Mouse (Mus musculus) Patski (cell line): Measurements from ENCODE around the gene Relt. TPM values are rescaled to one million over a fixed set of nuclear protein-coding genes. Genes with fewer than 3 reads are reported as not detected.

Source experiments
- ATAC-seq: fragments of 100-300 bp; one replicate; pipeline ENCODE4 v1.8.0; 2021
- CTCF ChIA-PET: fragments of 350-600 bp; sonication (Branson Sonifier 250); formaldehyde crosslinking; loops from one replicate; lab custom pipeline; 2022; ENCODE audit warnings: inconsistent platforms; lab: Charles Lee
- POLR2A ChIA-PET: fragments of 350-600 bp; sonication (Branson Sonifier 250); formaldehyde crosslinking; loops from one replicate; lab custom pipeline; 2022; ENCODE audit warnings: antibody characterized with exemption, inconsistent platforms; lab: Charles Lee
- DNase-seq: peaks from one replicate; pipeline ENCODE4 v3.0.0-alpha.2; 2011; ENCODE audit warnings: low read depth, low spot score
- H3K27me3 ChIP-seq: fragments of 371-371 bp; one replicate; pipeline ENCODE4 v1.5.1; 2021
- CTCF ChIP-seq: fragments of 100-300 bp; IDR thresholded peaks from one replicate; pipeline ENCODE4 v1.5.1; 2021
- in situ Hi-C: fragments of 300-500 bp; cut with MboI; formaldehyde crosslinking; loops from 3 replicates; pipeline ENCODE4 v1.11.1; 2018; ENCODE audit warnings: low pct_unique_long_range_greater_than_20kb, mixed read lengths
- polyA plus RNA-seq: library from polyadenylated mRNA; unstranded; gene quantifications from one replicate; pipeline ENCODE4 v1.2.3, GENCODE M21; 2021

The Relt gene
- polyA plus RNA-seq, 1 experiment from 2014 or later, result 5.1 TPM

- in situ Hi-C loops, result loop anchor here (10.0 kb wide), 1 partner anchor 338 kb away; no protein-coding TSS in a partner anchor
- ATAC-seq, result no peak
- no peak for TF ChIP-seq CTCF
- POLR2A ChIA-PET, result no interaction called here
- DNase-seq, result no peak
- CTCF ChIA-PET, result no interaction called here
- no peaks in the 10 kb centered on the region for H3K27me3 ChIP-seq
These were observed 893 bp downstream of the Relt start for GRCm38 (mm10) chr7:100862353-100862752.

DNA sequence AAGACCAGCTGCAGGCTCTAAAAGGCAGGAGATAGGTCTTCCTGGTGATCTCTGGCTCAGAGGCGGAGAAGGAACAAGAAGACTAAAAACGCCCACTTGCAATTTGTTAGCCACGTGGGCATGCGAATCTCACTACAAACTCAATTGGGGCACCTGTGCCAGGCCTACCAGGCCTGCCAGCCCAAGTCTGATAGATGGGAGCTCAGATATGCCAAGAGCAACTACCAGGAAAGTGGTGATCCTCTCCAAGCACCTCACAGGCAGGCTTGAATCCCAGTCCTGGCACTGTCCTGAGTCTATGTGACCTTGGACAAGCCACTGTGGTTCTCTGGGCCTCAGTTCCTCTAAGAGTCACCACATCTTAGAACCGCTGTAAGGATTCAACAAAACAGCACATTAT, 2.0 kb downstream of the Relt start:
- TF ChIP-seq CTCF, result no peak
- H3K27me3 ChIP-seq, result no peaks in the 10 kb centered on the region
- in situ Hi-C loops, result loop anchor here (10.0 kb wide), 1 partner anchor 336 kb away; no protein-coding TSS in a partner anchor
- POLR2A ChIA-PET, result no interaction called here
- DNase-seq, result no peak
- ATAC-seq, result no peak
- CTCF ChIA-PET, result interaction anchor here (1.3 kb wide), 1 partner anchor 16 kb away, joined by 5 read pairs; no protein-coding TSS in a partner anchor

- in situ Hi-C loops, result loop anchor here (10.0 kb wide), 1 partner anchor 336 kb away; no protein-coding TSS in a partner anchor
- DNase-seq (no peak), ATAC-seq (no peak)
- ChIA-PET POLR2A (no interaction called here), CTCF (interaction anchor here (1.3 kb wide), 1 partner anchor 17 kb away, joined by 5 read pairs; no protein-coding TSS in a partner anchor)
- TF ChIP-seq CTCF, result no peak
- no peaks in the 10 kb centered on the region for H3K27me3 ChIP-seq
These were observed 2.8 kb downstream of the Relt start for GRCm38 (mm10) chr7:100860450-100860849.

DNA sequence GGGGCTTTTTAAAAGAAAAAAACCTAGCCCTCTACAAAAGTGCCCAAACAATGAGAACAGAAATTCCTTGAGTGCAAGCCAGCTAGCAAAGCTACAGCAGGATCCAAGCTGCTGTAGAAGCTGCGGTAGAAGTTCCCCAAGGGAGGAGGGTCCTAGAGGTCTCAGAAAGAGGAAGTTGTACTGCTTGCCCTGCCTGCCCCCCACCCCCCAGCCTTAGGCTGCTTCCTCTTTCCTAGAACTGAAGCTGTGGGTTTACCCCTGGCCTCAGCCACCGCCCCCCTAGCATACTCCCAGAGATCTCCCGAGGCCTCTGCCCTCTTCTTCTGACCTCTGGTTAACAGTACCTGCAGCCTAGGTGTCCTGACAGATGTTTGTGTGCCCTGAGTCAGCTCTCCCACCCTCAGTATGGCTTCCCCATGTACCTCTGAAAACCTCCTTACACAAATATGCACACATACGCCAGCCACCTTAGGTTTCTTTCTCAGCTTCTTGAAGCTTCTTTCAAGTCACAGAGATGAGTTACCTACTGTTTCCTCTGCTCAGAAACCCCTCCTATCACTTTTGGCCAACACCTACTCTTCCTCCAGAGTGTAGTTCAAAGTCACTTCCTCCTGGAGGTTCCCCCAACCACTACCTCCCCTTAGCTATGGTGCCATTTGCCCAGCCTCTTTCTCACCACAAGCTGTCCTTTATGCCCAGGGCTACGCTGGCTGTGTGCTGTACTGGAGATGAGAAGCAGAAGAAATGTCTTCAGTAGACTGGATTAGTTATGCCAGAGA, 7.3 kb downstream of the Relt start:
- ATAC-seq (no peak), DNase-seq (no peak)
- ChIA-PET CTCF (interaction anchor here (1.8 kb wide), 1 partner anchor 10 kb away, joined by 5 read pairs; no protein-coding TSS in a partner anchor), POLR2A (no interaction called here)
- H3K27me3 ChIP-seq, result no peaks in the 10 kb centered on the region
- in situ Hi-C loops, result no loop called here
- TF ChIP-seq CTCF, result no peak

GRCm38 (mm10) chr7:100855300-100855699, 7.9 kb downstream of the Relt start:
- DNase-seq (no peak), ATAC-seq (no peak)
- CTCF ChIA-PET, result interaction anchor here (1.8 kb wide), 1 partner anchor 11 kb away, joined by 5 read pairs; no protein-coding TSS in a partner anchor
- POLR2A ChIA-PET, result no interaction called here
- no peak for TF ChIP-seq CTCF
- in situ Hi-C loops, result no loop called here
- H3K27me3 ChIP-seq, result no peaks in the 10 kb centered on the region

- ChIA-PET CTCF (interaction anchor here (1.1 to 1.8 kb wide), 3 partner anchors 9 to 32 kb away, joined by 3 to 5 read pairs (median 3); no protein-coding TSS in a partner anchor), POLR2A (no interaction called here)
- in situ Hi-C loops, result no loop called here
- DNase-seq (no peak), ATAC-seq (no peak)
- TF ChIP-seq CTCF, result no peak
- H3K27me3 ChIP-seq, result no peaks in the 10 kb centered on the region
These were observed 8.4 kb downstream of the Relt start for GRCm38 (mm10) chr7:100854861-100855260.

- DNase-seq, result no peak
- ChIA-PET POLR2A (no interaction called here), CTCF (interaction anchor here (0.6 to 2.3 kb wide), 5 partner anchors 10 to 154 kb away, joined by 3 to 6 read pairs (median 3); no protein-coding TSS in a partner anchor)
- H3K27me3 ChIP-seq, result no peaks in the 10 kb centered on the region
- in situ Hi-C loops, result no loop called here
- no peak for TF ChIP-seq CTCF
- ATAC-seq, result no peak
These were observed 9.0 kb downstream of the Relt start for GRCm38 (mm10) chr7:100854137-100854814.

DNA sequence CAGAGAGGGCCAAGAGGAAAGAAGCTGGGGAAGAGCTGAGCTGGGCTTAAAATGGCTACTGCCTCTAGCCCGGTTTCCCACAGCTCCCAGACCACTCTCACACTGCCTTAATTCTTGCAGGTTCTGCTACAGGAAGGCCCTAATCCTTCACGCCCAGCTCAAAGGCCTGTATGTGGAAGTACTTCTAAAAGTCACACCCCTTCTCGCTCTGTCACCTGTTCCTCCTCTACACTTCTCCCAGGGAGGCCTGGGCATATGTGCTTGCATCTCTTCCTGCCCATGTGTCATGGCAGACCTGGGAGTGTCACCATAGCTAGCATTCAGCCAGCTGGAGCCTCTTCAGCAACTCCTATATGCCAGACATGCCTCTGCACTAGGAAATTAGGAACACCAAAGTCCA, 9.8 kb downstream of the Relt start:
- CTCF ChIA-PET, result interaction anchor here (0.6 to 2.3 kb wide), 2 partner anchors 13 to 153 kb away, joined by 3 to 6 read pairs; no protein-coding TSS in a partner anchor
- POLR2A ChIA-PET, result no interaction called here
- DNase-seq, result no peak
- no peak for TF ChIP-seq CTCF
- ATAC-seq, result no peak
- H3K27me3 ChIP-seq, result no peaks in the 10 kb centered on the region
- in situ Hi-C loops, result no loop called here

GRCm38 (mm10) chr7:100851481-100852356, 11.5 kb downstream of the Relt start:
- H3K27me3 ChIP-seq, result no peaks in the 10 kb centered on the region
- in situ Hi-C loops, result no loop called here
- no peak for ATAC-seq
- ChIA-PET CTCF (interaction anchor here (2.3 kb wide), 1 partner anchor 15 kb away, joined by 6 read pairs; no protein-coding TSS in a partner anchor), POLR2A (no interaction called here)
- no peak for DNase-seq
- no peak for TF ChIP-seq CTCF

- TF ChIP-seq CTCF, result no peak
- ATAC-seq, result no peak
- DNase-seq, result no peak
- CTCF ChIA-PET, result interaction anchor here (0.8 to 3.3 kb wide), 10 partner anchors 9 to 202 kb away, joined by 3 to 43 read pairs (median 4); partner anchors contain the start of gene Relt
- no peaks in the 10 kb centered on the region for H3K27me3 ChIP-seq
- in situ Hi-C loops, result no loop called here
- POLR2A ChIA-PET, result no interaction called here
These were observed 13.7 kb downstream of the Relt start for GRCm38 (mm10) chr7:100849508-100849907.
